Mouse (Mus musculus) ES-Bruce4 (cell line): ENCODE data around the gene Rora. TPM values are rescaled to one million over a fixed set of nuclear protein-coding genes. Genes with fewer than 3 reads are reported as not detected.

Experiments
- H3K27ac ChIP-seq: 2 replicates; pipeline ENCODE4 v1.5.1; 2012; ENCODE audit warnings: low read length, inconsistent platforms; ENCODE audit not compliant: insufficient read depth
- H3K27me3 ChIP-seq: 2 replicates; pipeline ENCODE4 v1.6.1; 2012; ENCODE audit warnings: mild to moderate bottlenecking, low read length, inconsistent platforms; ENCODE audit not compliant: control insufficient read depth, poor library complexity, insufficient read depth, severe bottlenecking
- H3K36me3 ChIP-seq: 2 replicates; pipeline ENCODE4 v1.6.1; 2012; ENCODE audit warnings: inconsistent platforms, mild to moderate bottlenecking, low read length, moderate library complexity; ENCODE audit not compliant: control insufficient read depth, poor library complexity, insufficient read depth, severe bottlenecking
- H3K4me1 ChIP-seq: one replicate; pipeline ENCODE4 v1.8.1; 2011; ENCODE audit warnings: low read length; ENCODE audit not compliant: control insufficient read depth, insufficient read depth
- H3K4me3 ChIP-seq: 2 replicates; pipeline ENCODE4 v1.5.1; 2011; ENCODE audit warnings: low read depth, mild to moderate bottlenecking, low read length
- H3K9ac ChIP-seq: 2 replicates; pipeline ENCODE4 v1.6.1; 2012; ENCODE audit warnings: low read depth, mild to moderate bottlenecking, inconsistent platforms; ENCODE audit not compliant: poor library complexity, severe bottlenecking
- H3K9me3 ChIP-seq: replicated peaks from 2 replicates; pipeline ENCODE4 v1.6.1; 2012; ENCODE audit warnings: mild to moderate bottlenecking, low read length, inconsistent platforms; ENCODE audit not compliant: control insufficient read depth, poor library complexity, insufficient read depth, severe bottlenecking
- CTCF ChIP-seq: IDR thresholded peaks from one replicate; pipeline ENCODE4 v1.8.1; 2011; ENCODE audit warnings: low read depth, low read length
- EP300 ChIP-seq: IDR thresholded peaks from 2 replicates; pipeline ENCODE4 v1.6.1; 2011; ENCODE audit warnings: low read depth, low read length; ENCODE audit not compliant: insufficient read depth
- POLR2A ChIP-seq: IDR thresholded peaks from one replicate; pipeline ENCODE4 v1.8.1; 2011; ENCODE audit warnings: low read length; ENCODE audit not compliant: insufficient read depth
- polyA plus RNA-seq: library from polyadenylated mRNA; stranded (reverse); fragments of >200 nt; gene quantifications from 2 replicates; pipeline ENCODE4 v1.2.4, GENCODE M21; 2011; ENCODE audit warnings: low read depth; ENCODE audit not compliant: missing spikeins, insufficient read depth, insufficient read length

Rora gene
- polyA plus RNA-seq, 1 experiment = 3.6 TPM

GRCm38 (mm10) chr9:69339199-69339598 lies 685.6 kb downstream of the Rora start:
- Histone ChIP-seq H3K27me3 (no peaks in the 10 kb centered on the region), H3K4me1 (no peaks in the 10 kb centered on the region), H3K9me3 (no peaks in the 10 kb centered on the region), H3K27ac (no peak overlapping the region), H3K36me3 (no peaks in the 10 kb centered on the region), H3K4me3 (no peak overlapping the region), H3K9ac (no peak overlapping the region)
- TF ChIP-seq CTCF (no peak), POLR2A (no peak), EP300 (no peak)

GRCm38 (mm10) chr9:69339829-69340228 lies 686.2 kb downstream of the Rora start:
- H3K4me3 ChIP-seq = no peak overlapping the region
- no peaks in the 10 kb centered on the region for H3K9me3 ChIP-seq
- H3K9ac ChIP-seq = no peak overlapping the region
- no peaks in the 10 kb centered on the region for H3K27me3 ChIP-seq
- no peaks in the 10 kb centered on the region for H3K4me1 ChIP-seq
- H3K27ac ChIP-seq = no peak overlapping the region
- no peaks in the 10 kb centered on the region for H3K36me3 ChIP-seq
- TF ChIP-seq EP300 = no peak
- TF ChIP-seq CTCF = no peak
- TF ChIP-seq POLR2A = no peak

- no peak overlapping the region for H3K4me3 ChIP-seq
- no peak overlapping the region for H3K27ac ChIP-seq
Observed at GRCm38 (mm10) chr9:69340421-69340820, 686.8 kb downstream of the Rora start.

GRCm38 (mm10) chr9:69343881-69344280 lies 690.3 kb downstream of the Rora start:
- Histone ChIP-seq H3K27me3 (no peaks in the 10 kb centered on the region; the same call in 1 of the 2 replicates), H3K4me3 (no peak overlapping the region), H3K27ac (no peak overlapping the region), H3K36me3 (no peaks in the 10 kb centered on the region), H3K9me3 (no peaks in the 10 kb centered on the region), H3K9ac (no peak overlapping the region), H3K4me1 (no peaks in the 10 kb centered on the region)
- no peak for TF ChIP-seq EP300
- no peak for TF ChIP-seq CTCF
- no peak for TF ChIP-seq POLR2A

More at GRCm38 (mm10) chr9:69340421-69340820, 686.8 kb downstream of the Rora start:
- TF ChIP-seq POLR2A (no peak), CTCF (no peak), EP300 (no peak)
- Histone ChIP-seq H3K9me3 (no peaks in the 10 kb centered on the region), H3K27me3 (no peaks in the 10 kb centered on the region), H3K36me3 (no peaks in the 10 kb centered on the region), H3K9ac (no peak overlapping the region), H3K4me1 (no peaks in the 10 kb centered on the region)

- H3K27ac ChIP-seq = no peak overlapping the region
- TF ChIP-seq CTCF = no peak
- no peak for TF ChIP-seq POLR2A
- no peak for TF ChIP-seq EP300
- H3K4me3 ChIP-seq = no peak overlapping the region
- H3K9me3 ChIP-seq = no peaks in the 10 kb centered on the region
- no peaks in the 10 kb centered on the region for H3K36me3 ChIP-seq
- no peak overlapping the region for H3K9ac ChIP-seq
- H3K4me1 ChIP-seq = no peaks in the 10 kb centered on the region
- no peaks in the 10 kb centered on the region; the same call in 1 of the 2 replicates for H3K27me3 ChIP-seq
Observed at GRCm38 (mm10) chr9:69345550-69345949, 692.0 kb downstream of the Rora start.

GRCm38 (mm10) chr9:69347796-69348195 lies 694.2 kb downstream of the Rora start:
- H3K9me3 ChIP-seq = no peaks in the 10 kb centered on the region
- no peaks in the 10 kb centered on the region for H3K4me1 ChIP-seq
- no peak overlapping the region for H3K27ac ChIP-seq
- no peaks in the 10 kb centered on the region for H3K36me3 ChIP-seq
- H3K27me3 ChIP-seq = no peaks in the 10 kb centered on the region; the same call in 1 of the 2 replicates
- H3K9ac ChIP-seq = no peak overlapping the region
- H3K4me3 ChIP-seq = no peak overlapping the region
- TF ChIP-seq POLR2A (no peak), EP300 (no peak), CTCF (no peak)
